ENCODE assay signal across 13 mouse cellular contexts in the genomic region with DNA sequence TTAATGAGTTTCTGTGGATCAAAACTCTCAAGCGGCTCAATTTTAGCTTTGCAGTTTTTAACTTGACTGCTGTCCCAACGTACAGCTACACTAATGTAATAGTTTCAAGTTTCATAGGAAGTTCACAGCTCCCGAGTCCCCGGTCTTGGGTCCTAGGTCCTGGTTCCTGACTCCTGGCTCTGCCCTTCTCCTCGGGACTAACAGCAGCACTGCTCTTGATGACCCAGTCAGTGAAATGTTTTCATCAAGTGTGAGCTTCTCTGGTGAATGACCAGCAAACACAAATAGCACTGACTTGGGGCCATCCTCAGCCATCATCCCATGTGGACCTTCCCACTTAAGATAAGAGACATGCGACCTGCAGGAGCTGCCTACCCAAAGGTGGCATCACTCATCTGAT.
"Had no signal": no experiment of that assay in that cellular context is flagged by ENCODE, and none has a peak within 500 bp of the region (broad histone marks: within the 10 kb centered on the region; RNA-seq: fewer than 3 reads in every experiment).

No protein-coding gene starts in this region.

- ATAC-seq: hindbrain, postnatal 0 days; intestine, embryonic 16.5 days had no signal

- H3K9me3 ChIP-seq: heart, embryonic 12.5 days; hindbrain, embryonic 13.5 days; hindbrain, embryonic 15.5 days; kidney, embryonic 15.5 days; limb, embryonic 12.5 days; liver, embryonic 13.5 days; liver, embryonic 15.5 days had no signal

- H3K9ac ChIP-seq: heart, embryonic 12.5 days; hindbrain, embryonic 13.5 days; hindbrain, embryonic 15.5 days; kidney, embryonic 15.5 days; limb, embryonic 12.5 days; liver, embryonic 13.5 days; liver, embryonic 15.5 days; liver, postnatal 0 days had no signal

- H3K27ac ChIP-seq: hindbrain, embryonic 13.5 days; hindbrain, embryonic 15.5 days; hindbrain, postnatal 0 days; kidney, embryonic 15.5 days; kidney, postnatal 0 days; limb, embryonic 12.5 days; liver, embryonic 13.5 days; liver, embryonic 15.5 days had no signal

- H3K4me1 ChIP-seq: kidney, embryonic 15.5 days; liver, embryonic 13.5 days; liver, embryonic 15.5 days had no signal

- DNase-seq: layer of hippocampus, adult 9-11 months had no signal

- H3K4me2 ChIP-seq: heart, embryonic 12.5 days; hindbrain, embryonic 13.5 days; hindbrain, embryonic 15.5 days; kidney, embryonic 15.5 days; limb, embryonic 12.5 days; liver, embryonic 11.5 days; liver, embryonic 13.5 days; liver, embryonic 15.5 days had no signal

- H3K4me3 ChIP-seq: heart, embryonic 12.5 days; hindbrain, embryonic 13.5 days; hindbrain, embryonic 15.5 days; kidney, embryonic 15.5 days; limb, embryonic 12.5 days; liver, embryonic 13.5 days; liver, embryonic 15.5 days had no signal

- H3K27me3 ChIP-seq: heart, embryonic 12.5 days; hindbrain, embryonic 13.5 days; hindbrain, embryonic 15.5 days; kidney, embryonic 15.5 days; limb, embryonic 12.5 days; liver, embryonic 13.5 days; liver, embryonic 15.5 days had no signal

- H3K36me3 ChIP-seq: heart, embryonic 12.5 days; hindbrain, embryonic 13.5 days; hindbrain, embryonic 15.5 days; kidney, embryonic 15.5 days; limb, embryonic 12.5 days; liver, embryonic 13.5 days; liver, embryonic 15.5 days had no signal
